Comparison of ENCODE assay signal across 8 mouse cellular contexts in genomic region chr12:71015363-71016210, GRCm38 (mm10). TPM values are rescaled to one million over a fixed set of nuclear protein-coding genes. Genes with fewer than 3 reads are reported as not detected.
A peak's percentile ranks its signal among the peaks of the same experiment; 100 is the strongest.
DNase-seq lines count a peak whose midpoint lies in the region; ATAC-seq and TF ChIP-seq lines count a peak whose summit lies in the region.

Gene Arid4a, plus strand, starts transcription at chr12:71015990.

- no peak for TF ChIP-seq CTCF in bone marrow macrophage, adult 2 months (IDR thresholded peaks at IDR 0.05; ENCODE audit: low read depth, low read length)
- no peak for TF ChIP-seq CTCF in embryonic fibroblast, embryonic 13.5 days (IDR thresholded peaks at IDR 0.05; ENCODE audit: borderline replicate concordance, insufficient read depth, low read length)

- H3K27me3 ChIP-seq in kidney, embryonic 14.5 days (ENCODE audit: control insufficient read depth, insufficient read depth, low read length): no peaks in the 10 kb centered on the region
- no peaks in the 10 kb centered on the region for H3K27me3 ChIP-seq in limb, embryonic 15.5 days

- ATAC-seq in kidney, embryonic 14.5 days (ENCODE audit: low FRiP score, low TSS enrichment): peak; percentile 99
- ATAC-seq in limb, embryonic 15.5 days (ENCODE audit: insufficient number of reproducible peaks, low FRiP score, low TSS enrichment, low read depth): peak; percentile 100

- H3K9me3 ChIP-seq in kidney, embryonic 14.5 days (ENCODE audit: control insufficient read depth, low read length): no peaks in the 10 kb centered on the region
- H3K9me3 ChIP-seq in limb, embryonic 15.5 days: no peaks in the 10 kb centered on the region

- H3K9ac ChIP-seq in kidney, embryonic 14.5 days (ENCODE audit: low read depth, low read length): peak within 1 kb of the TSS; percentile 90
- peak within 1 kb of the TSS; percentile 83 for H3K9ac ChIP-seq in limb, embryonic 15.5 days

- WGBS in kidney, embryonic 14.5 days: under 1% methylated on average over 60 of the region's 61 CpGs
- WGBS in limb, embryonic 15.5 days: under 1% methylated on average over 60 of the region's 61 CpGs

- peaks cover 30% of the 10 kb centered on the region for H3K36me3 ChIP-seq in kidney, embryonic 14.5 days (ENCODE audit: control insufficient read depth, insufficient read depth, low read length)
- H3K36me3 ChIP-seq in limb, embryonic 15.5 days: peaks cover 10% of the 10 kb centered on the region; the same call in 1 of the 2 replicates

- H3K4me3 ChIP-seq in bone marrow macrophage, adult 2 months (ENCODE audit: insufficient read depth, low read length): peak within 1 kb of the TSS; percentile 90
- H3K4me3 ChIP-seq in embryonic fibroblast, embryonic 13.5 days (ENCODE audit: insufficient read depth, low read length): peak within 1 kb of the TSS; percentile 86
- peak within 1 kb of the TSS; percentile 84 for H3K4me3 ChIP-seq in kidney, embryonic 14.5 days (ENCODE audit: low read length)
- H3K4me3 ChIP-seq in limb, embryonic 15.5 days: peak within 1 kb of the TSS; percentile 100

- peak within 1 kb of the TSS; percentile 69 for H3K4me2 ChIP-seq in kidney, embryonic 14.5 days (replicated peaks; ENCODE audit: low read depth, low read length)
- H3K4me2 ChIP-seq in limb, embryonic 15.5 days: peak within 1 kb of the TSS; percentile 73

- H3K27ac ChIP-seq in bone marrow macrophage, adult 2 months (ENCODE audit: insufficient read depth, low read depth, low read length): peak within 1 kb of the TSS; percentile 96
- H3K27ac ChIP-seq in embryonic fibroblast, embryonic 13.5 days (ENCODE audit: insufficient read depth, low read length): peak within 1 kb of the TSS; percentile 97
- peak within 1 kb of the TSS; percentile 97 for H3K27ac ChIP-seq in kidney, embryonic 14.5 days (ENCODE audit: low read depth, low read length)
- peak within 1 kb of the TSS; percentile 98 for H3K27ac ChIP-seq in limb, embryonic 15.5 days

- 0 out of 2 replicates have a peak, but pooled peaks have one; percentile 66 for TF ChIP-seq POLR2A in bone marrow macrophage, adult 2 months (IDR thresholded peaks at IDR 0.05; ENCODE audit: borderline replicate concordance, low read depth, low read length)
- peak; percentile 83 for TF ChIP-seq POLR2A in embryonic fibroblast, embryonic 13.5 days (IDR thresholded peaks at IDR 0.05; ENCODE audit: low read depth, low read length)

- H3K4me1 ChIP-seq in bone marrow macrophage, adult 2 months (ENCODE audit: control insufficient read depth, insufficient read depth, low read length): peaks cover 12% of the 10 kb centered on the region
- no peaks in the 10 kb centered on the region for H3K4me1 ChIP-seq in embryonic fibroblast, embryonic 13.5 days (ENCODE audit: control insufficient read depth, insufficient read depth, low read length)
- peaks cover 13% of the 10 kb centered on the region; the same call in 1 of the 2 replicates for H3K4me1 ChIP-seq in kidney, embryonic 14.5 days (ENCODE audit: control insufficient read depth, insufficient read depth, low read length)
- peaks cover 18% of the 10 kb centered on the region for H3K4me1 ChIP-seq in limb, embryonic 15.5 days

- peak; percentile 100 for DNase-seq in A20 (ENCODE audit: low read depth, low spot score)
- peak; percentile 100 for DNase-seq in heart, adult 9 months (ENCODE audit: low spot score in 2 of 2)
- DNase-seq in monocyte, adult 2 months (ENCODE audit: low read depth in 1 of 2, low spot score in 2 of 2): peak; percentile 92 to 97
- DNase-seq in spleen, postnatal 36 days (ENCODE audit: low spot score in 2 of 2): peak; percentile 98 to 99

RNA-seq across cellular contexts. Expression of gene Arid4a, which starts in this region (rescaled TPM):
- polyA plus RNA-seq in bone marrow macrophage, adult 2 months (2012; ENCODE audit: insufficient read depth, insufficient read length, missing spikeins): 68.0 and 78.1 TPM in 2 replicates
- 14.0 and 17.7 TPM in 2 replicates for polyA plus RNA-seq in embryonic fibroblast, embryonic 13.5 days (2011; ENCODE audit: insufficient read length, low read depth, missing spikeins)
- 24.2 and 37.7 TPM in 2 replicates for polyA plus RNA-seq in kidney, embryonic 14.5 days (2014; fragmentation: Nextera tagmentation; extraction: Ambion mirVana)
- polyA plus RNA-seq in limb, embryonic 15.5 days (2015; fragmentation: Nextera tagmentation; extraction: Ambion mirVana): 39.0 and 40.9 TPM in 2 replicates

Comparison
In these comparisons a context has a peak if more than half of its experiments do, and no peak if none do; other contexts are left out.
1. Peak in every context shown above with its lines: DNase-seq, ATAC-seq, H3K4me3 ChIP-seq and H3K27ac ChIP-seq.